Mouse (Mus musculus): Measurements from ENCODE around the gene Gm11077.

Gm11077 gene

DNA sequence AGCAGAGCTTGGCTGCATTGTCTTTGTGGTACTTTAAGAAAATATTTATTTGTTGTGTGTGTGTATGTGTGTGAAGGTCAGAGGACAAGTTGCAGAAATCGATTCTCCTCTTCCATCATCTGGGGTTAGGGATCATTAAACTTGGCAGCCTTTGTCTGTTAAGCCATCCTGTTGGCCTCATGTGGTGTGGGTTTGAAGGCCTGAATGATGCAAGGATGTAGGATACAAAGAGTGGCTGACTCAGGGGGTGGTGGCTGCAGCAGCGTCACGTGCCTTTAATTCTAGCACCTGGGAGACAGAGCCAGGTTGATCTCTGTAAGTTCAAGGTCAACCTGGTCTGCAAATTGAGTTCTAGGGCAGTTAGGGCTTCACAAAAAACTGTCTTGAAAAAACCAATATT, 16.5 kb downstream of the Gm11077 start:
- DNase-seq (ENCODE audit: low read depth, low spot score), result no peak

GRCm38 (mm10) chr6:140747591-140747990, 18.5 kb downstream of the Gm11077 start:
- DNase-seq (ENCODE audit: low read depth, low spot score), result no peak

DNA sequence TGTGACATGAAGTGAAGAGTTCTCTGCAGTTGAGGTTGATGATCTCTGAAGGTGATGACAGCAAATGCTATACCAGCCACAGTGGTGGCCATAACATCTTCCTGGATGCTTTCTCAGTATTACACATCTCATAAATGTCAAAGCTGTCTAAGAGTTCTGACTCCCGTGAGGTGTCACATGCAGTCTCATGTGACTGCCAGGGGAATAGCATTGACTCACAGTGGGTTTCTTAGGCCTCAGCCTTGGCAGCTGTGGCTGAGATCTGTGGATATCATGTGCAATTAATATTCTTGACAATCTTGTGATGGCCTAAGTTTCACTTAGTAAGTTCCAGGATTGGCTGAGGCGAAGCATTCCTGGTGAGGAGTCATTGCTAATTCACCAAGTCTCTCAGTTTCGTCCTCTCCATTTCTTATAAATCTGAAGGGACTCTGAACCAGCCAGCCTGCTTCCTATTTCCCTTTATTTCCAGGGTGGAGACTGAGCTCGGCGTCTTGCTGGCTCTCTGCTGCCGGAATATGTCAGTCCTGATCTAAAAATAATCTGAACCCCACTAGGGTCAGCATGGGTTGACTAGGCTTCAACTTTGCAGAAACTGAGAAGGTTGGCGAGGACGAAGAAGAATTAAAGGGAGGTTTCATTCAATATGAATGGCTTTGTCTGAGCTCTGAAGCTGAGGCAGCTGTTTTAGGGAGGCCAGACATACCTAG, 21.4 kb downstream of the Gm11077 start:
- no peak for DNase-seq (ENCODE audit: low read depth, low spot score)

DNA sequence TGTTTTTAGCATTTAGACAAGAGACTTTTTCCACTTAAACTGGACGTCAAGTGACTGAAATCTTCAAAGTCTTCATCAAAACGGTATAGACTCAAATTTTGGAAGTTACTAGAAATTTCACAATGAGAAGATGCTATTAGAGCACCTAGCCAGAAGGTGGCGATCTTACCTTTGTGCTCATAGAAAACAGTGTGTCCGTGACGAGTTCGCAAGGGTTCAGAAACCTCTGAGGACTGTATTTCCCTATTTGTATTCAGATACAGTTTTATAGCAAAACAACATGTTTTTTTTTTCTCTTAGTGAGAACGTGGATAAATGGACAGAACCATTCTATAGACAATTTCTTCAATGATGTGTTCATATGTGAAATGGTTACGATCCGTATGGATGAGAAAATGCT, 37.3 kb downstream of the Gm11077 start:
- peak; percentile 1 for DNase-seq (ENCODE audit: low read depth, low spot score)

- DNase-seq (ENCODE audit: low read depth, low spot score), result no peak
Measured at GRCm38 (mm10) chr6:140767237-140767636, 38.2 kb downstream of the Gm11077 start.

GRCm38 (mm10) chr6:140768180-140768579, 39.1 kb downstream of the Gm11077 start:
- DNase-seq (ENCODE audit: low read depth, low spot score), result no peak

DNA sequence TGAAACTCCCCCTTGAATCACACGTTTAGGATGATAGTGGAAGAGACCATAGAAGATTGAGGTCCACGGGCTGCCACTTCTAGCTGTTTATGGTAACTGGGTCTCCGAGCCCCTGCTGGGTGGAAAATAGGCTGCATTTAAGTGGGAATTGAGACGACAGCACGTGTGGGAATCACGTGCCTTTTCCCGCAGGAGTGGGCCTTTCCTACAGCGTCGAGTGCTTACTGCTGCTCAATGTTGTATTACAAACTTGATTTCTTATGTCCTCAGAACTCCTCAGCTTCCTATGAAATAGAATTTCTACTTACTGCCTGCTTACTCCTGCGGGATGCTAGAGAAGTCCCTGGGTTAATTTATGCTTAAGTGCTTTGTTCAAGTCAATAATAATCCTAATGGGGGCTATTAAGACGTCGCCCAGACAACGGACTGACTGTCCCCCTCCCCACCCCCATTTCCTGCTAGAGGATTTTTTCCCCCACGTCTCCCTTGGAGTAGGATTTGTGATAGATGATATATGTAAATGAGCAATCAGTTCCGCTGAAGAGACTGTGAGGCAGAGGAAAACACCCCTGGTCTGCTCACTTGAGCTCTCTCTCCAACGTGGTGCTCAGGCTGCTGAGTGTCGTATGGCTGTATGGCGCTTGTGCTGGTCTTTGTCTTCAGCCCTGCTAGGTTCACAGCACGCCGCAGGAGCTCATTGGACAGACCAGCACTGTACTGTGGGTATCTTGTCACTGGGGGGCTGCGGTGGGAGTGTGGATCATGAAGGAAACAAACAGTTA, 40.0 kb downstream of the Gm11077 start:
- DNase-seq (ENCODE audit: low read depth, low spot score), result no peak

DNA sequence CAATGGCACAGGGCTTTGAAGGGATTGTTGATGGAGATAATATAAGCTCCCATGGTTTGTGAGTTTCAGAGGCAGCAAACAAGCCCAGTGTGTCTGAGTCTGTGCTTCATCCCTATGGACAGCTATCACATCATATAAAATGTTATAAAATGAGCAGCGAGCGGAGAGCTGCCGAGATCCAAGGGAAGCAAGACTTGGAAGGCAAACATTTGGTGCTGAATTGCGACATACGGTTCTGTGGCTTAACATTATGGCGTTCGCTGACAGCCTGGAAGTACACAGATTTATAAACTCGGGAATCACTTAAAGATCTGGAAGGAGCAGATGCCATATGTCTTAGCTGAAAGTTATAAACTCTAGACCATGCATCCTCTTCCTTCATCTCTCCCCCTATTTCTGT, 47.2 kb downstream of the Gm11077 start:
- DNase-seq (ENCODE audit: low read depth, low spot score), result no peak

GRCm38 (mm10) chr6:140782524-140782923, 53.4 kb downstream of the Gm11077 start:
- no peak for DNase-seq (ENCODE audit: low read depth, low spot score)

DNA sequence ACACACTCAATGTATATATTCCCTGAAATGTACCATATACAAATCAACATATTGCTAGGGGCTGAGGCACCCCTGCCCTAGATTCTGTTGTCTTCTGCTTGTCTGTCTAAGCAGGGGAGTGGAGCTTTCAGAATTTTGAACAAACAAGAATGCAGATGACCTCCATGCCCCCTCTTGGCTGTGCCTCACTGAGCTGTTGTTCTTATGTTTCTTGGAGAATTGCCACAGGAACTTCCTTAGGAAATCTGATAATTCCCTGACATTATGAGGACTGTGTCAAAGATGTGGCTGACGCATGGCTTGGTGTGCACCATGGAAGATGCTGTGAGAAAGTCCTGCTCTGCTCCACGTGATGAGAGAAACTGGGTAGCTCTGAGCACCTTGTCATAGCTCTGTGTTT, 57.0 kb downstream of the Gm11077 start:
- DNase-seq (ENCODE audit: low read depth, low spot score), result no peak

DNA sequence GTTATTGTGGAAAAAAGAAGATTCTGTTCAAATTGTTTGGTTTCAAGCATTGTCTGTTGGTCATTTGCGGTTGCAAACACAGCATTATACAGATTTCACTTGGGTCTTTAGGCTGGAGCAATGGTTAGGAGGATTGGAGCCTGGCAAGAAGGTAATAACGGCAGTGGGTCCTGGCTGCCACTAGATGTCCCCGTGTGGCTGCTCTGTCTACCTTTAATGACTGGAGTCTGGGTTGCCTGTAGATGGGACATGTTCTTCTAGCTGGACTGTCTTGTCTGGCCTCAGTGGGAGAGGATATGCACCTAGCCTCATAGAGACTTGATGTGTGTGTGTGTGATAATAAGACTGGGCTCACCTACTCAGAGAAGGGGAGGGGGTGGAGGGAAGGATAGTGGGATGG, 60.8 kb downstream of the Gm11077 start:
- DNase-seq (ENCODE audit: low read depth, low spot score), result no peak

- no peak for DNase-seq (ENCODE audit: low read depth, low spot score)
Measured at GRCm38 (mm10) chr6:140793676-140794262, 64.7 kb downstream of the Gm11077 start.

DNA sequence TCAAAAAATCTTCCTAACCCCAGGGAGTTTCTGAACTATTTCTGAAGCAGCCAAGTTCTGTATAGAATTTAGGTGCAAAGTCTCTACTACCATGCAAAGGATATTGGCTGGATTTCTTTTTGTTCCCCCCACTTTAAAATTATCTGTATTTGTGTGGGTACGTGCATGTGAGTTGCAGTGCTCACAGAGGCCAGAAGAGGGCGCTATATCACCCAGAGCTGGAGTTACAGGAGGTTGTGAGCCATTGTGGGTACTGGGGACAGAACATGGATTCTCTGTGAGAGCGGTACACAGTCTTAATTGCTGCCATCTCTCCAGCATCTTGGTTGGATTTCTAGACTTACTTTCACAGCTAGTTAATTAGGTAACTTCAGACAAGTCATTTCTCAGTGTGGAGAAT, 69.8 kb downstream of the Gm11077 start:
- DNase-seq (ENCODE audit: low read depth, low spot score), result no peak

DNA sequence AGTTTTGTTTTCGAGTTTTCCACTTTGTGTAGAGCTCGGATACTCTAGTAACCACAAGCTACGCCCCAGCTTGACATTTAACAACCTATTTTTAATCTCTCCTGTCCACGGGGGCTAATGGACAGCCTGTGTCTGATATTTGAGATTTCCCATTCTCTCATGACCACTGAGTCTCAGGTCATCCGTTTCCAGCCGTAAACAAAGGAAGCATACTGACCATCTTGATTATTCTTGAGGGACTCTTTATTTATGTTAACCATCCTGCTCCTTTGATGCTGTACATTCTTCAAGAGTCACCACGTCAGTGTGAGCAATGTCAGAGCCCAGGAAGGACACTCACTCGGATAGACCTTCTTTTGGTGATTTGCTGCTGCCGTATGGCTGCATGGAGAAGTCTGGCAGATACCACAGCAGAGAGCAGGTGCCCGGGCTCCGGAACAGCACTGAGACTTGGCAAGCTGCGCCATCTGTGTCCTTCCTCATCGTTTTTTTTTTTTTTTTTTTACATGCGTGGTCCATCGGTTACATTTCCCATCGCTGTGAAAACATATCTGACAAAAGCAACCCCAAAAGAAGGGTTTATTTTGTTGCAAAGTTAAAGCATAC, 70.5 kb downstream of the Gm11077 start:
- no peak for DNase-seq (ENCODE audit: low read depth, low spot score)

- DNase-seq (ENCODE audit: low read depth, low spot score), result no peak
Measured at GRCm38 (mm10) chr6:140800587-140800986, 71.5 kb downstream of the Gm11077 start.
